Mouse (Mus musculus): ENCODE data around the gene Med31.

DNA sequence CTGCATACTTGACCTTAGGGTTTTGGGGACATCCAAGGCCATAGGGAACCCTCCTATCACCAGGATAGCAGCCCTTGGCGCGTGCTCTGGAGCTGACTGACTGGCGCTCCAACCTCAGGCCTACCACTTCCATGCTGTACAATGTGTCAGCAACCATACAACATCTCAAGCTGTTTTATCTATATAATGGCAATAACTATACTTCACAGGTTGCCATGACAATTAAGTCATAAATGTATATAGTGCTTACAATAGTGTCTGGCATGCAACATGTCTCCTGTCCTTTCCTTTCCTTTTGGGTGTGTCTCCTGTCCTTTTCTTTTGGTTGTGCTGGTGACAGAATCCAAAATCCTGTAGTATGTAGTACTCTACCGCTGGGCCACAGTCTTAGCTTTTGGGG, 40.2 kb upstream of the Med31 start:
- no peak for TF ChIP-seq CTCF (IDR thresholded peaks at IDR 0.05; ENCODE audit: low read depth)
- no peak for TF ChIP-seq EP300 (IDR thresholded peaks at IDR 0.05; ENCODE audit: low read depth)
